Mouse (Mus musculus) kidney, postnatal 0 days (tissue): Measurements from ENCODE around the gene Cryzl1. TPM values are rescaled to one million over a fixed set of nuclear protein-coding genes. Genes with fewer than 3 reads are reported as not detected.
A peak's percentile ranks its signal among the peaks of the same experiment; 100 is the strongest.

Experiments
- ATAC-seq: fragments of 200-750 bp; cut with Nextera tagmentation; replicated peaks from 2 replicates; pipeline ENCODE4 v1.8.0; 2017; ENCODE audit warnings: low read depth, moderate number of reproducible peaks, moderate TSS enrichment, moderate library complexity; ENCODE audit not compliant: low FRiP score
- DNase-seq: peaks from one replicate; pipeline ENCODE4 v3.0.0-alpha.2; 2016; ENCODE audit warnings: low spot score
- H3K27ac ChIP-seq: fragments of 300-500 bp; sonication (generic); 2 replicates; pipeline ENCODE4 v1.5.1; 2014; ENCODE audit warnings: mild to moderate bottlenecking
- H3K27me3 ChIP-seq: fragments of 300-500 bp; sonication (generic); 2 replicates; pipeline ENCODE4 v1.6.1; 2014; ENCODE audit warnings: low read length, mixed read lengths; ENCODE audit not compliant: insufficient read depth
- H3K36me3 ChIP-seq: fragments of 300-500 bp; sonication (generic); 2 replicates; pipeline ENCODE4 v1.6.1; 2014; ENCODE audit warnings: low read length, mixed read lengths; ENCODE audit not compliant: insufficient read depth
- H3K4me1 ChIP-seq: fragments of 300-500 bp; sonication (generic); replicated peaks from 2 replicates; pipeline ENCODE4 v1.6.1; 2014; ENCODE audit warnings: antibody characterized with exemption, low read length, mixed read lengths; ENCODE audit not compliant: insufficient read depth
- H3K4me2 ChIP-seq: fragments of 300-500 bp; sonication (generic); 2 replicates; pipeline ENCODE4 v1.6.1; 2014; ENCODE audit warnings: mild to moderate bottlenecking, low read length, moderate library complexity, mixed read lengths
- H3K4me3 ChIP-seq: fragments of 300-500 bp; sonication (generic); replicated peaks from 2 replicates; pipeline ENCODE4 v1.5.1; 2014; ENCODE audit warnings: low read depth, low read length
- H3K9ac ChIP-seq: fragments of 300-500 bp; sonication (generic); 2 replicates; pipeline ENCODE4 v1.6.1; 2014; ENCODE audit warnings: low read depth, low read length
- H3K9me3 ChIP-seq: fragments of 300-500 bp; sonication (generic); replicated peaks from 2 replicates; pipeline ENCODE4 v1.6.1; 2016; ENCODE audit warnings: low read length, inconsistent platforms, mixed read lengths
- CTCF ChIP-seq: IDR thresholded peaks from 2 replicates; pipeline ENCODE4 v1.5.1; 2016; ENCODE audit warnings: antibody characterized with exemption, low read depth, mild to moderate bottlenecking, moderate library complexity
- WGBS: fragments of 180-500 bp; shearing (Covaris S2); extraction: QIAGEN DNeasy Blood & Tissue Kit; methylation state at CpG from one replicate; pipeline ENCODE4 v1.1.7; 2014; 5-methylcytosine and 5-hydroxymethylcytosine counted together
- polyA plus RNA-seq: library from polyadenylated mRNA; unstranded; fragments of >200 nt; fragmentation: Nextera tagmentation; extraction: Ambion mirVana; gene quantifications from 2 replicates; pipeline ENCODE4 v1.2.1, GENCODE M21; 2015

Gene Cryzl1
- polyA plus RNA-seq, 1 experiment from 2014 or later, result 74.8 TPM

GRCm38 (mm10) chr16:91736046-91736816 lies 7.5 kb upstream of the Cryzl1 start:
- no peak overlapping the region for H3K4me2 ChIP-seq
- WGBS, result 80% methylated on average over 7 of the region's 7 CpGs
- no peaks in the 10 kb centered on the region for H3K9me3 ChIP-seq
- no peak for ATAC-seq
- DNase-seq, result no peak
- no peaks in the 10 kb centered on the region; the same call in 1 of the 2 replicates for H3K36me3 ChIP-seq
- no peak overlapping the region for H3K9ac ChIP-seq
- no peaks in the 10 kb centered on the region for H3K27me3 ChIP-seq
- H3K27ac ChIP-seq, result no peak overlapping the region
- peaks cover 19% of the 10 kb centered on the region for H3K4me1 ChIP-seq
- TF ChIP-seq CTCF, result no peak
- H3K4me3 ChIP-seq, result no peak overlapping the region

DNA sequence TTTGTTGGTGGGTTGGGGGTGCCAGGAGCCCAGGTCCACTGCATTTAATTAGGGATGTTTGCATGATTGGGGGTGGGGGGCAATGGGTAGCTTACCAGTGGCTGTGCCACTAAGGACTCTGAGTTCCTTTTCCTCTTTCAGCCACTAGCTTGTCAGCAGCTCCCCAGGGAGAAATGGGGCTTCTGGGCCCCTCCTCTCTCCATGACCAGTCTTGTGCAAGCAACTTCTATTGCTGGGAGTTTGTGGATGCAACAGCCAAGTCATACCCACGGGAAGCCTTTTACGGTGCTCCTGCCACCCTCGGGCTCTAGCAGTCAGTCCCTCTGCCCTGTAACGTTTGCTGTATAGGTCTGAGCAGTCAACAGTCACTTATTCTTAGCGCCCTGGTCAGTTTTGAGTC lies 6.0 kb upstream of the Cryzl1 start:
- DNase-seq, result no peak
- H3K27me3 ChIP-seq, result no peaks in the 10 kb centered on the region
- H3K36me3 ChIP-seq, result no peaks in the 10 kb centered on the region
- peak overlapping the region; percentile 40; the same call in 1 of the 2 replicates for H3K27ac ChIP-seq
- no peak overlapping the region for H3K4me3 ChIP-seq
- no peak for TF ChIP-seq CTCF
- H3K9me3 ChIP-seq, result no peaks in the 10 kb centered on the region
- 70% methylated on average over 5 of the region's 5 CpGs for WGBS
- H3K4me2 ChIP-seq, result no peak overlapping the region
- ATAC-seq, result no peak
- H3K4me1 ChIP-seq, result peaks cover 9% of the 10 kb centered on the region
- H3K9ac ChIP-seq, result no peak overlapping the region

DNA sequence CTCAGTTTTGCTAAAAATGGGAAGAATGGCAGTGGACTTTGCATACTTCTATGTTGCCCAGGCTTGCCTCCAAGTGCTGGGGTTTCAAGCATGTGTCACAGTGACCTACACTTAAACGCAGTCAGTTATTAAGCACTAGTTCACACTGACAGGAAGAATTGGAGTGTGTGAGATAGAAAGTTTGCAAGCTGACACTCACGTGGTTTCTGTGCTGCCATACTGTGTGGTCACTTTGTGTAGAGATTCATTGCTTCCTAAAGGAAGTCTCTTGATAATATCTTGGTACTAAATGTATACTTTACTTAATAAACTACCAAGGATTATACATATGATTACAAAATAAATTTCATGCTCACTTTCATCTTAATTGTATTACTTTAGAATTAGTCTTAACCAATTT lies 4.0 kb upstream of the Cryzl1 start:
- DNase-seq (no peak), ATAC-seq (no peak)
- Histone ChIP-seq H3K27me3 (no peaks in the 10 kb centered on the region), H3K27ac (no peak overlapping the region), H3K9ac (no peak overlapping the region), H3K4me2 (no peak overlapping the region), H3K9me3 (no peaks in the 10 kb centered on the region), H3K4me3 (no peak overlapping the region), H3K36me3 (no peaks in the 10 kb centered on the region), H3K4me1 (peaks cover 11% of the 10 kb centered on the region)
- no peak for TF ChIP-seq CTCF
- 65% methylated on average over 2 of the region's 2 CpGs for WGBS

GRCm38 (mm10) chr16:91730446-91730845 lies 1.7 kb upstream of the Cryzl1 start:
- Histone ChIP-seq H3K36me3 (no peaks in the 10 kb centered on the region), H3K4me2 (peak overlapping the region; percentile 90), H3K9me3 (no peaks in the 10 kb centered on the region), H3K4me3 (peak overlapping the region; percentile 91), H3K9ac (peak overlapping the region; percentile 89), H3K27ac (0 out of 2 replicates have a peak overlapping the region, but pooled peaks have one; percentile 88), H3K4me1 (peaks cover 14% of the 10 kb centered on the region), H3K27me3 (no peaks in the 10 kb centered on the region)
- no peak for ATAC-seq
- 2% methylated on average over 11 of the region's 11 CpGs for WGBS
- no peak for DNase-seq
- TF ChIP-seq CTCF, result no peak

GRCm38 (mm10) chr16:91729821-91730441 lies 1.2 kb upstream of the Cryzl1 start:
- Histone ChIP-seq H3K36me3 (no peaks in the 10 kb centered on the region), H3K4me1 (peaks cover 9% of the 10 kb centered on the region), H3K4me2 (peak overlapping the region; percentile 90), H3K27ac (peak overlapping the region; percentile 88), H3K27me3 (no peaks in the 10 kb centered on the region), H3K9ac (peak overlapping the region; percentile 89), H3K4me3 (peak overlapping the region; percentile 91), H3K9me3 (no peaks in the 10 kb centered on the region)
- no peak for ATAC-seq
- TF ChIP-seq CTCF, result no peak
- WGBS, result under 1% methylated on average over 32 of the region's 44 CpGs
- DNase-seq, result peak; percentile 58

DNA sequence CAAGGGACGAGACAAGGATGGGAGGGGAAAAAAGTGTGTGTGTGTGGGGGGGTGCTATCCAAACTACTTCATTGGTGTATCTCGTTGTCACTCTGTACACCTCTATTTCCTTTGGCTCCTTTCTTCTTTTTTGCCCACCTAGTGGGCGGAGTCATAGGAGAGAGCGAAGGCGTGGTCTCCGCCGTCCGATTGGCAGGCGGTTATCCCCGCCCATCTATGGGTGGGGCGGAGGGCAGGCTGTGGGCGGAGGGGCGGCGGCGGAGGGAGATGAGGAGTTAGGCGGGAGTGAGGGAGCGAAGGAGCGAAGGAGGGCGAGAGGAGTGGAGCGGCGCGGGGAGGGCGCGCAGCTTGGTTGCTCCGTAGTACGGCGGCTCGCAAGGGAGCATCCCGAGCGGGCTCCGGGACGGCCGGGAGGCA lies 299 bp upstream of the Cryzl1 start, which contains the start of gene Itsn1:
Itsn1 (plus strand) TSS at position 216 of the 417 bp plus-strand sequence.
- ATAC-seq (peak; percentile 94), DNase-seq (peak; percentile 98)
- H3K27ac ChIP-seq, result peak within 1 kb of the TSS; percentile 88
- WGBS, result under 1% methylated on average over 28 of the region's 33 CpGs
- peak within 1 kb of the TSS; percentile 91 for H3K4me3 ChIP-seq
- H3K4me1 ChIP-seq, result peaks cover 9% of the 10 kb centered on the region; the same call in 1 of the 2 replicates
- TF ChIP-seq CTCF, result no peak
- no peaks in the 10 kb centered on the region for H3K27me3 ChIP-seq
- peak within 1 kb of the TSS; percentile 89 for H3K9ac ChIP-seq
- peak within 1 kb of the TSS; percentile 90 for H3K4me2 ChIP-seq
- H3K9me3 ChIP-seq, result no peaks in the 10 kb centered on the region
- no peaks in the 10 kb centered on the region for H3K36me3 ChIP-seq
